Mouse (Mus musculus): ENCODE measurements at regions not wholly inside any gene's neighbourhood (a gene's known extent, or its start where the extent isn't known, plus 50 kb on each side); places are given as distances from the start of the nearest gene placed in this dataset.

DNA sequence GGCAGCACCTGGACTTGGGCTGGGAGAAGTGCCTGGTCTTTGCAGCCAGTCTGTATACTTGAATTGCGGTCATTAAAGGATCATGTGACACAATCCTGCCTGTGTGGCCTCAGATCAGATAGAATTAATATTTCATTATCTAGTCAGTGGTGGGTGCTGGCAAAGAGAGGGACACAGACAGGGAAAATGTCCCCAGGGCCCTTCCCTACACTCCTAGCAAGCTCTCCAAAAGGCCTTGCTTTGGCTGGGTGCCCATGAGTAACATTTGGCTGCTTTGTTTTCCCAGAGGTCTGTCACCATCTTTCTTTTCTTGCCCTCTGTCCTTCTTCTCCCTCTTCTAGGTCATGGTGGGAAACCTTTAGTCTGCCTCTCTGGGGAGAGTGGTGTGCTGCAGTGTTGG, 260.3 kb downstream of the Bcl11a start:
- DNase-seq (ENCODE audit: low spot score) (no peak), ATAC-seq (replicated peaks; ENCODE audit: low FRiP score) (no peak)
- H3K27ac ChIP-seq (ENCODE audit: low read depth, low read length) = no peak overlapping the region
- 89% methylated on average over 1 of the region's 1 CpGs for WGBS
- H3K9me3 ChIP-seq (ENCODE audit: control insufficient read depth, low read length) = no peaks in the 10 kb centered on the region
- H3K9ac ChIP-seq (ENCODE audit: low read length) = no peak overlapping the region
- H3K27me3 ChIP-seq (ENCODE audit: control insufficient read depth, insufficient read depth, low read length) = no peaks in the 10 kb centered on the region
- no peaks in the 10 kb centered on the region for H3K36me3 ChIP-seq (ENCODE audit: control insufficient read depth, insufficient read depth, low read length)
- no peak overlapping the region for H3K4me2 ChIP-seq (ENCODE audit: low read depth, low read length, severe bottlenecking)
- no peaks in the 10 kb centered on the region for H3K4me1 ChIP-seq (replicated peaks; ENCODE audit: control insufficient read depth, insufficient read depth, low read length)
- no peak overlapping the region for H3K4me3 ChIP-seq (ENCODE audit: low read depth, low read length)

- DNase-seq (ENCODE audit: low spot score) (no peak), ATAC-seq (replicated peaks; ENCODE audit: low FRiP score) (no peak)
- Histone ChIP-seq H3K27me3 (ENCODE audit: control insufficient read depth, insufficient read depth, low read length) (no peaks in the 10 kb centered on the region), H3K4me2 (ENCODE audit: low read depth, low read length, severe bottlenecking) (no peak overlapping the region), H3K4me3 (ENCODE audit: low read depth, low read length) (no peak overlapping the region), H3K36me3 (ENCODE audit: control insufficient read depth, insufficient read depth, low read length) (no peaks in the 10 kb centered on the region), H3K9me3 (ENCODE audit: control insufficient read depth, low read length) (no peaks in the 10 kb centered on the region), H3K9ac (ENCODE audit: low read length) (no peak overlapping the region), H3K4me1 (replicated peaks; ENCODE audit: control insufficient read depth, insufficient read depth, low read length) (no peaks in the 10 kb centered on the region), H3K27ac (ENCODE audit: low read depth, low read length) (no peak overlapping the region)
- 47% methylated on average over 2 of the region's 2 CpGs for WGBS
These were observed 261.2 kb downstream of the Bcl11a start for GRCm38 (mm10) chr11:24339061-24339460.

GRCm38 (mm10) chr11:24340677-24341076, 262.8 kb downstream of the Bcl11a start:
- Histone ChIP-seq H3K9ac (ENCODE audit: low read length) (no peak overlapping the region), H3K27me3 (ENCODE audit: control insufficient read depth, insufficient read depth, low read length) (no peaks in the 10 kb centered on the region), H3K4me3 (ENCODE audit: low read depth, low read length) (no peak overlapping the region), H3K4me2 (ENCODE audit: low read depth, low read length, severe bottlenecking) (no peak overlapping the region), H3K4me1 (replicated peaks; ENCODE audit: control insufficient read depth, insufficient read depth, low read length) (no peaks in the 10 kb centered on the region), H3K36me3 (ENCODE audit: control insufficient read depth, insufficient read depth, low read length) (no peaks in the 10 kb centered on the region), H3K27ac (ENCODE audit: low read depth, low read length) (no peak overlapping the region), H3K9me3 (ENCODE audit: control insufficient read depth, low read length) (no peaks in the 10 kb centered on the region)
- DNase-seq (ENCODE audit: low spot score) = no peak
- ATAC-seq (replicated peaks; ENCODE audit: low FRiP score) = no peak
- WGBS = 71% methylated on average over 2 of the region's 2 CpGs

- no peak for ATAC-seq (replicated peaks; ENCODE audit: low FRiP score)
- no peaks in the 10 kb centered on the region for H3K9me3 ChIP-seq (ENCODE audit: control insufficient read depth, low read length)
- H3K4me2 ChIP-seq (ENCODE audit: low read depth, low read length, severe bottlenecking) = no peak overlapping the region
- H3K4me1 ChIP-seq (replicated peaks; ENCODE audit: control insufficient read depth, insufficient read depth, low read length) = no peaks in the 10 kb centered on the region
- H3K9ac ChIP-seq (ENCODE audit: low read length) = no peak overlapping the region
- no peaks in the 10 kb centered on the region for H3K36me3 ChIP-seq (ENCODE audit: control insufficient read depth, insufficient read depth, low read length)
- no peak overlapping the region for H3K27ac ChIP-seq (ENCODE audit: low read depth, low read length)
- no peak overlapping the region for H3K4me3 ChIP-seq (ENCODE audit: low read depth, low read length)
- no peak for DNase-seq (ENCODE audit: low spot score)
- no peaks in the 10 kb centered on the region for H3K27me3 ChIP-seq (ENCODE audit: control insufficient read depth, insufficient read depth, low read length)
- 67% methylated on average over 3 of the region's 3 CpGs for WGBS
These were observed 263.8 kb downstream of the Bcl11a start for GRCm38 (mm10) chr11:24341650-24342049.

GRCm38 (mm10) chr11:24342176-24342575, 264.3 kb downstream of the Bcl11a start:
- peaks cover 3% of the 10 kb centered on the region; the same call in 1 of the 2 replicates for H3K4me1 ChIP-seq (replicated peaks; ENCODE audit: control insufficient read depth, insufficient read depth, low read length)
- DNase-seq (ENCODE audit: low spot score) (no peak), ATAC-seq (replicated peaks; ENCODE audit: low FRiP score) (no peak)
- no peaks in the 10 kb centered on the region for H3K9me3 ChIP-seq (ENCODE audit: control insufficient read depth, low read length)
- H3K27me3 ChIP-seq (ENCODE audit: control insufficient read depth, insufficient read depth, low read length) = no peaks in the 10 kb centered on the region
- no peak overlapping the region for H3K4me2 ChIP-seq (ENCODE audit: low read depth, low read length, severe bottlenecking)
- no peak overlapping the region for H3K9ac ChIP-seq (ENCODE audit: low read length)
- WGBS = 25% methylated on average over 2 of the region's 2 CpGs
- no peak overlapping the region for H3K4me3 ChIP-seq (ENCODE audit: low read depth, low read length)
- no peak overlapping the region for H3K27ac ChIP-seq (ENCODE audit: low read depth, low read length)
- no peaks in the 10 kb centered on the region for H3K36me3 ChIP-seq (ENCODE audit: control insufficient read depth, insufficient read depth, low read length)

DNA sequence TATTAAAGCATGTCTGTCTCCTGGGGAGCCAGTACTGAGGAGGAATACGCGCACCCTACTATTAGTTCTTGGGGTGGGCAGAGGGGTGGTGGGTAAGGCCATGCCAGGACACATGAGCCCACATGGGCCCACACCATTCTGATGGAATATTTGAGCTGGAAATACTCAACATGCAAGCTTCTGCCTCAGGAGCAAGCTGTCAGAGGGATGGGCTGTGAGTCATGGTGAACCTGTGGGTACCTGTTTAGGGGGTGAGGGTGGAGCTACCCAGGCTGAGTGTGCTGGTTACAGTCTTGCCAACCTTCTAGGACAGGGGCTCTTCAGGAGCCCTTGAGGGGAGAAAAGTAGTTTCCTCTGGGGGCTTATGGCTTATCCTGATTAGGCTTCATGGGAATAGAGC, 264.9 kb downstream of the Bcl11a start:
- ATAC-seq (replicated peaks; ENCODE audit: low FRiP score) = no peak
- Histone ChIP-seq H3K4me2 (ENCODE audit: low read depth, low read length, severe bottlenecking) (no peak overlapping the region), H3K27me3 (ENCODE audit: control insufficient read depth, insufficient read depth, low read length) (no peaks in the 10 kb centered on the region), H3K4me1 (replicated peaks; ENCODE audit: control insufficient read depth, insufficient read depth, low read length) (peaks cover 4% of the 10 kb centered on the region; the same call in 1 of the 2 replicates), H3K4me3 (ENCODE audit: low read depth, low read length) (no peak overlapping the region), H3K27ac (ENCODE audit: low read depth, low read length) (no peak overlapping the region), H3K9ac (ENCODE audit: low read length) (no peak overlapping the region), H3K9me3 (ENCODE audit: control insufficient read depth, low read length) (no peaks in the 10 kb centered on the region), H3K36me3 (ENCODE audit: control insufficient read depth, insufficient read depth, low read length) (no peaks in the 10 kb centered on the region)
- 94% methylated on average over 2 of the region's 2 CpGs for WGBS
- no peak for DNase-seq (ENCODE audit: low spot score)

DNA sequence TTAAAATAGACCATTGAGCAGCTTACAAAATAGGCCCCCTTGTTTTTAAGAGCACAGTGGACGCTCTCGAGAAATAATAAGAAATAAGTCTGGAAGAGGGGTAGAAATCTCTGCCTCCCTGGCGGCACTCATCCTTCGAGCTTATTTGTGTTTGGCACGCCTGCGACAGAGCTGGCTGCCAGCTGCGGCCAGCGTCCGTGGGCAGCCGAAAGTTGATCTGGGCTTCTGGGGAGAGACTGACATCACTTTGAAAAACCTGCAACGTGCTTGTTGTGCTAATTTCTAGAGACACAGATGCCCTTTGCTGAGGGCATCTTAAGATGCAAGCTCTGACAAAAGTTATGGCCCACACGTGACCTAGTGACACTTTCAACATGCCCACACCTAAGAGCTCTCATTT, 269.4 kb downstream of the Bcl11a start:
- no peak overlapping the region for H3K27ac ChIP-seq (ENCODE audit: low read depth, low read length)
- DNase-seq (ENCODE audit: low spot score) = no peak

GRCm38 (mm10) chr11:24348741-24349140, 270.9 kb downstream of the Bcl11a start:
- no peak for ATAC-seq (replicated peaks; ENCODE audit: low FRiP score)
- WGBS = 62% methylated on average over 4 of the region's 4 CpGs
- Histone ChIP-seq H3K27me3 (ENCODE audit: control insufficient read depth, insufficient read depth, low read length) (no peaks in the 10 kb centered on the region), H3K9me3 (ENCODE audit: control insufficient read depth, low read length) (no peaks in the 10 kb centered on the region), H3K4me3 (ENCODE audit: low read depth, low read length) (no peak overlapping the region), H3K36me3 (ENCODE audit: control insufficient read depth, insufficient read depth, low read length) (no peaks in the 10 kb centered on the region), H3K9ac (ENCODE audit: low read length) (no peak overlapping the region), H3K4me2 (ENCODE audit: low read depth, low read length, severe bottlenecking) (no peak overlapping the region), H3K4me1 (replicated peaks; ENCODE audit: control insufficient read depth, insufficient read depth, low read length) (peaks cover 8% of the 10 kb centered on the region), H3K27ac (ENCODE audit: low read depth, low read length) (no peak overlapping the region)
- DNase-seq (ENCODE audit: low spot score) = no peak

More for the DNA sequence above, 269.4 kb downstream of the Bcl11a start:
- H3K4me1 ChIP-seq (replicated peaks; ENCODE audit: control insufficient read depth, insufficient read depth, low read length) = peaks cover 8% of the 10 kb centered on the region
- 42% methylated on average over 12 of the region's 12 CpGs for WGBS
- no peak for ATAC-seq (replicated peaks; ENCODE audit: low FRiP score)
- H3K36me3 ChIP-seq (ENCODE audit: control insufficient read depth, insufficient read depth, low read length) = no peaks in the 10 kb centered on the region
- H3K4me3 ChIP-seq (ENCODE audit: low read depth, low read length) = no peak overlapping the region
- no peak overlapping the region for H3K9ac ChIP-seq (ENCODE audit: low read length)
- no peak overlapping the region for H3K4me2 ChIP-seq (ENCODE audit: low read depth, low read length, severe bottlenecking)
- H3K27me3 ChIP-seq (ENCODE audit: control insufficient read depth, insufficient read depth, low read length) = no peaks in the 10 kb centered on the region
- no peaks in the 10 kb centered on the region for H3K9me3 ChIP-seq (ENCODE audit: control insufficient read depth, low read length)

DNA sequence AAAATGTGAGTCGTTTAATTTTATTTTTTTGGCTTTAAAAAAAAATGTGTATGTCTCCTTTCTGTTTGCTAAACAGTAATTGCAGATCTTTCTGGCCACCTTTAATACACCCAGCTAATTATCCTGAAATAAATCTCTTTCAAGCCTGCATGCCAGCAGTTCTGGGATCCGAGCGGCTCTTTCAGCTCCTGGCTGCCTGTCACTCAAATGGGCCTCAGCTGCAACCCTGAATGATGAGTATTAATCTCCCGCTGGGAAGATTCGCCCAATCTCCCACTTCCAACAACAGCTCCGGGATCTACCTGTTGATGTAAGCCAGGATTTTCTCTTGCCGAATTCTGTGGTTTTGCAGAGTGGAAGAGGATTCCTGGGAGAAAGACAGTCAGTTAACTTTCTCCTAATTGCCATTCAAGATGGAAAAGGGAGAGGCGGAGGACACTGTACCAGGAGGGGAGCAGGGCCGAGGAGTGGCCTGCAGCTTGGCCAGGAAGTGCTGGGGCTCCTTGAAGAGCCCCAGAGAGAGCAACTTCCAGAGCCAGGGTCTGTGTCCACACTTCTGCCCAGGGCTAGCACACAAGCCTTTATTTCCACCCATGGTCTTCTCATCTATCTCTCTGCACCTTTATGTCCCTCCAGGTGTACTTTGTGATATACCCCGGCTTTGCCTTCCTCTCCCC, 272.2 kb downstream of the Bcl11a start:
- H3K36me3 ChIP-seq (ENCODE audit: control insufficient read depth, insufficient read depth, low read length) = no peaks in the 10 kb centered on the region
- H3K9me3 ChIP-seq (ENCODE audit: control insufficient read depth, low read length) = no peaks in the 10 kb centered on the region
- H3K27ac ChIP-seq (ENCODE audit: low read depth, low read length) = no peak overlapping the region
- WGBS = 11% methylated on average over 10 of the region's 10 CpGs
- no peak overlapping the region for H3K4me3 ChIP-seq (ENCODE audit: low read depth, low read length)
- ATAC-seq (replicated peaks; ENCODE audit: low FRiP score) (peak; percentile 62; the same call in 1 of the 2 replicates), DNase-seq (ENCODE audit: low spot score) (peak; percentile 67)
- no peak overlapping the region for H3K9ac ChIP-seq (ENCODE audit: low read length)
- H3K4me1 ChIP-seq (replicated peaks; ENCODE audit: control insufficient read depth, insufficient read depth, low read length) = peaks cover 8% of the 10 kb centered on the region
- no peaks in the 10 kb centered on the region for H3K27me3 ChIP-seq (ENCODE audit: control insufficient read depth, insufficient read depth, low read length)
- H3K4me2 ChIP-seq (ENCODE audit: low read depth, low read length, severe bottlenecking) = 0 out of 2 replicates have a peak overlapping the region, but pooled peaks have one; percentile 18

Data from forebrain, embryonic 11.5 days (tissue).